Mouse (Mus musculus) neutrophil, adult 5-6 weeks (primary cell): Measurements from ENCODE around the gene Arhgap1. TPM values are rescaled to one million over a fixed set of nuclear protein-coding genes. Genes with fewer than 3 reads are reported as not detected.
"Not testable (repeated sequence)": the region's sequence is repeated elsewhere in the genome, so short reads cannot be mapped to it uniquely, and the experiment has no call there.

Experiments
- ATAC-seq: fragments of 151-379, 151-347 bp; 2 replicates; pipeline ENCODE4 v1.8.0; 2017; ENCODE audit warnings: mild to moderate bottlenecking, moderate TSS enrichment; ENCODE audit not compliant: insufficient number of reproducible peaks, poor library complexity, low FRiP score, severe bottlenecking; ENCODE audit errors: extremely low read depth
- total RNA-seq: library from RNA; stranded (forward); fragments of 200-1000 nt; gene quantifications from 2 replicates; pipeline ENCODE4 v1.2.3, GENCODE M21; 2017

Arhgap1 gene
- total RNA-seq, result 75.8 and 91.2 TPM in 2 replicates

DNA sequence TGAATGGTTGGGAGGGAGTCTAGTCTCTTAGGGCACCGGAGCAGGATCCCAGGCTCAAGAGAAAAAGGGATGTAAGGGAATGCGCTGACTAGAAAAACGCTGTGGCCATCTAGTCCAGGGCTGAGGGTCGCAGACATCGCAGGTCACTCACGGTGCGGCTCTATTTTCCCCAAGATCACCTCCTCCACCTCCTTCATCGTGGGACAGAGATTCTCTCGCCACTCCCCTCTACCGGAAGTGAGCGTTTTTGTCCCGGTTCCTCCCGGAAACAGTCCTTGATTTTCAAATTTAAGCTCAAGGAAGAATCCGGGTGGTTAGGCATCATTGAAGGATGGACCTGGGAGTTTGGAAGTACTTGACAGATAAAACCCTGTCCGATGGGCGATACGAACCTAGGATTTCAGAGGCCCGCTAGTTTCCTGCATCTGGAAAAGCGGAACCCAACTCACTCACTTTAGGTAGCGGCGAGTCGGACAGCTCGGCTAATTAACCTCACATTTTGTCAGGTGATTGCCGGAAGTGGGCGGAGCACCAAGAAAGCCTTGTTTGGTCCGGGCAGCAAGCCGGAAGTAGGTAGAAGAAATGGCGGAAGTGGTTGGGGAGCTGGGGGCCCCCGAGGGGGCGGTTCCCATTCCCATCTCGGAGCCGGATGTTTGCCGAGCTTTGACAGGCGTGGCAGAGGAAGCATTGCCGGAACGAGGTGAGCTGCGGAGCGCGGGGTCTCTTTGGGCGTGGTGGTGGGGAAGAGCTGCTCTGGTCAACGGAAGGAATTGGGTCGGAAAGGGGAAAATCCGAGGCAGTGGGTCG lies at the start of gene Arhgap1, which contains the start of gene Zfp408:
Gene Arhgap1 (plus strand): TSS at position 308 of the 807 bp plus-strand sequence.
Gene Zfp408 (minus strand): TSS at position 239 of the 807 bp plus-strand sequence.
- ATAC-seq, result peak; percentile 91

DNA sequence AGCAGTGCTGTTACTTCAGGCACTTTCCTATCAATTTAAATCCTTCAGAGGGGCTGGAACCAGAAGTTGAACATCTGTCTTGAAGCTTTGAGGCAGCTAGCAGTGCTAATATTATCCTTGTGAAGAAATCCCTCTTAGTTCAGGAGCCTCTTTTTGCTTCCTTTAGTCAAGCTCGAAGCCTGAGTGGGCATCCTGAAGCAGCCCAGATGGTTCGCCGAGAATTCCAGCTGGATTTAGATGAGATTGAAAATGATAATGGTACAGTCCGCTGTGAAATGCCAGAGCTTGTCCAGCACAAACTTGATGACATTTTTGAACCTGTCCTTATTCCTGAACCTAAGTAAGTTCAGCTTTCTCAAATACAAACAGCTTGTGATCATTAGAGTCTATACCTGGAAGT lies 49.2 kb upstream of the Arhgap1 start:
- ATAC-seq, result no peak

DNA sequence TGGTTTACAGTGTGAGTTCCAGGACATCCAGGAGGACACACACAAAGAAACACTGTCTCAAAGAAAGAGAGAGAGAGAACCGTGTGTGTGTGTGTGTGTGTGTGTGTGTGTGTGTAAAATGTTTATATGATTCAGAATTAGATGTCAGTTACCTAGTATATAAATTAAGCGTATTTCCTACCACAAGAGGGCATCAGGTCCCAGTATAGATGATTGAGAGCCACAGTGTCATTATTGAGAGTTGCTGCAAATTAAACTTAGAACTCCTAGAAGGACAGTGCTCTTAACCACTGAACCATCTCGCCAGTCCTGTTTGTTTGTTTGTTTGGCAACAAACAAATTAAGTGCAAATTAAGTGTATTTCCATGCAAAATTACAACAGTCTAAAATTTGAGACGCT lies 47.3 kb upstream of the Arhgap1 start:
- ATAC-seq, result no peak

DNA sequence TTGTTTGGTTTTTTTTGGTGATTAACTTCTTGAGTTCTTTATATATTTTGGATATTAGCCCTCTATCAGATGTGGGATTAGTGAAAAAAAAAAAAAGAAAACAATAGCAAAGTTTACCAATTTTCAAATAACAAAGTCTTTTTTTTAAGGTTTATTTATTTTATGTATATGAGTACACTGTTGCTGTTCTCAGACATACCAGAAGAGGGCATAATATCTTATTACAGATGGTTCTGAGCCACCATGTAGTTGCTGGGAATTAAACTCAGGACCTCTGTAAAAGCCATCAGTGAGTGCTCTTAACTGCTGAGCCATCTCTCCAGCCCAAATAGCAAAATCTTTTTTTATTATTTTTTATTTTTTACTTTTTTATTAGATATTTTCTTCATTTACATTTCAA lies 40.3 kb upstream of the Arhgap1 start:
- ATAC-seq, result not testable (repeated sequence)

DNA sequence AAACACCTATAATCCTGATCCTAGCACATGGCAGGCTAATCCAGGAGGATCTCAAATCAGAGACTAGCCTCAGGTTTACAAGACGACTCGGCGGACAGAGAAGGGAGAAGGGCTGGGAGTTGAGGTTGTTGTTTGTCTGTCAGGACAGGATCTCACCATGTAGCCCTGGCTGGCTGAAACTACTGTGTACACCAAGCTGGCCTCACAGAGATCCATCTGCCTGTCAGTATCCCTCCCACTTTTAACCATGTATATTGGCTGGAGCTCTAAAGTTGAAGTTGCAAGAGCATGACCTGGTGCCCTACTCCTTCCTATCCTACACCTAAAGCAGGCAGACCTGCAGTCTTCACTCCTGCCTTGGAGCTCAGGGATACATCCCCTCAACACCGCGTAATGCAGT lies 27.3 kb upstream of the Arhgap1 start:
- ATAC-seq, result no peak

DNA sequence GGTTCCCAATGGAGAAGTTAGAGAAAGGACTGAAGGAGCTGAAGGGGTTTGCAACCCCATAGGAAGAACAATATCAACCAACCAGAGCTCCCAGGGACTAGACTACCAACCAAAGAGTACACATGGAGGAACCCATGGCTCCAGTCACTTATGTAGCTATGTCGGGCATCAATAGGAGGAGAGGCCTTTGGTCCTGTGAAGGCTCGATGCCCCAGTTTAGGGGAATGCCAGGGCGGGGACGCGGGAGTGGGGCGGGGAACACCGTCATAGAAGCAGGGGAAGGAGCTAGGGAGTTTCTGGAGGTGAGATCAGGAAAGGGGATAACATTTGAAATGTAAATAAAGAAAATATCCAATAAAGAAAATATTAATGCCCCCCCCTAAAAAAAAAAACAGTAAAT lies 26.3 kb upstream of the Arhgap1 start:
- not testable (repeated sequence) for ATAC-seq

DNA sequence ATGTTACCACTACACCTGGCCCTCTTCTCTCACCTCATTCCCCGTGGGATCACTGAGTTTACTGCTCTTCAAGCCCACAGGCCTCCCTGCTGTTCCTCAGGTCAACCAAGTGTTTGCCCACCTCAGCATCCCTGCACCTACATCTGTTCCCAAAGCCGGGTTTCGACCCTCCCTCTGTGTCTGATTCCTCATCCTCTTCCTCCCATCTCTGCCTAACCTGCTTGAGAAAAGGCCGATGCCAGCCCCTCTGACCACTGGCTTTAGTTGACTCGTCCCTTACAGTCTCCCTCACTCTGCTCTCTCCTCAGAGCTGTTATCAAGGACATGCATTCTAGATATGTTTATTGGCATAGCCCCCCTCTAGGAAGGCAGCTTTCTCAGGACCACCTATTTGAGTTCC lies 22.2 kb upstream of the Arhgap1 start:
- no peak for ATAC-seq

DNA sequence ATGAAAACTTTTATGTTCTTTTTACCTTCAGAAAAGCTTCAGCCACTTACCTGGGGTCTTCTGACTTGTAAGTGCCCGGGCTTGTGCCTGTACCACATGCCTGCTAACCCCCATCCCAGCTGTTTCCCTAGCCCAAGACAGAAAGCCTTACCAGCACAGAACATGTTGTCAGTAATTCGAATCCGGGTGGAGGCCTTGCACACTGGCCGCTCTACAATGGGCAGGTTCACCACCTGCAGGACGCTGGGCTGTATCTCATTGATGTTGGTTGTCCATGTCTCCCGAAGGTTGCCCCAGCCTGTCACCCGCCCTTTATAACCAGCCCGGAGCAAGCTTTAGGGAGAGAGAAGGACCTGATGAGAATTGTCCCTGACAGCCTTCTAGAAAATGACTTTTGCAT lies 21.5 kb upstream of the Arhgap1 start:
- ATAC-seq, result no peak

DNA sequence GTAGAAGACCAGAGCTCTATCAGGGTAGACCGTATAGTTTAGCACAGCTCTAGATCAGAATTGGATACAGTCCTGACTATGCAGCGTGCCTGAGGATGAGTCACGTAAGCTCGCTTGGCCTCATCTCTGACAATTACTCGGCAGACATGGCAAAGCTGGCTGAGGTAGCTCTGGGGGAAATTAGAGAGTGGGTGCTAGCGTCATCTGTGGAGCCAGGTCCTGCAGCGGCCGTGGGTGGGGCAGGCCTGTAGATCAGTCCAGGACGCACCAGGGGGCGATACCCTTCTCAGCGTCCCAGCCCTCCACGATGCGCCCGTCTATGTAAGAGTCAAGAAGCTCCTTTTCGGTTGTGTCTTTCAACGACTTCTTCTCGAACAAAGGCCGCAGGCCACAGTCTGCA lies 20.0 kb upstream of the Arhgap1 start:
- no peak for ATAC-seq

DNA sequence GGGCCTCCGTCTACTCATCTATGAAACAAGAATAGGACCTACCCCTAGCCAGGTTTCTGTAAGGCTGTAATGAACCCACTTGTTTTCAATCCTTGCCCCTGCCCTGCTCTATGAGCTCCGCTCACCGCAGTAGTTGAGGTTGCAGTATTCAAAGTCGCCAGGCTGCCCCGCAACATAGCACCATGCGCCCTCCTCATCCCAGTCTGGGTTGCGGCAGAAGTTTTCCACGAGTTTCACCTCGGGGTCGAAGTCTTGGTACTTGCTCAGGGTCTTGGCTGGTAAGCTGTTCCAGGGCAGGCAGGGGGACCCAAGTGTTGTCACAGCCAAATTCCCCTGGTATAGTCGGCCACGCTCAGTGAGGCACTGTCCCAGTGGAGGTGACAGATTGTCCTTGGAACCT lies 19.3 kb upstream of the Arhgap1 start:
- ATAC-seq, result no peak

DNA sequence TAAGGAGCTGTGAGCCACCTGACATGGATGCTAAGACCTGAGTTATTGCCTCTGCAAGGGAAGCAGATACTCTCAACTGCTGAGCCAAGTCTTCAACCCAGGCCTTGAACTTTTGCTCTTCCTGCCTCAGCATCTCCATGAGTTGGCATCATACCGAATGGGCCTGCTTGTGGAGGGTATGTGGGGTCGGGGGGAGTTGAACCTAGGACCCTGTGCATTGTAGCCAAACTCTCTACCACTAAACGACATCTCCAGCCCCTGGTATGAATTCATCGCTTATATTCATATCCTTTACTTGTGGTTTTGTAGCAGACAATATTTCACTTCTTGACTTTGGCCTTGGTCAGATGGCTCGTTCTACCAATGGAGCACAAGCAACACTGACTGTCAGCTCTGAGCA lies 17.8 kb upstream of the Arhgap1 start:
- ATAC-seq, result no peak

DNA sequence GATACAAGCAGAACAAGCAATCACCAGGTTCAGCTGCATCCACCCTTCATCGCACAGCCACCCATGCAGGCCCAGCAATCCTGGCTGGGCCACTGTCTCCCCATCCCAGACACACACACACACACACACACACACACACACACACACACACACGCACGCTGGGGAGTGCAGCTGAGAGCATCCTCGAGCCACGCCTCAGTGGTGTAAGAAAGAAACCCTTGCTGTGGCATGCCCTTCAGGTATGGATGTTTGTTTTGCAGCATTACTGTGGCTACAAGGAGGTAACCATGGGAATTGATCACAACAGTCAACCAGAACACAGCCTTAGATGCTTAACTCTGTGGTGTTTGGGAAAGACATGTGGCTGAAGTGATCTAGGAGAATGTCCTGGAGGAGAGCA lies 17.3 kb upstream of the Arhgap1 start:
- no peak for ATAC-seq

DNA sequence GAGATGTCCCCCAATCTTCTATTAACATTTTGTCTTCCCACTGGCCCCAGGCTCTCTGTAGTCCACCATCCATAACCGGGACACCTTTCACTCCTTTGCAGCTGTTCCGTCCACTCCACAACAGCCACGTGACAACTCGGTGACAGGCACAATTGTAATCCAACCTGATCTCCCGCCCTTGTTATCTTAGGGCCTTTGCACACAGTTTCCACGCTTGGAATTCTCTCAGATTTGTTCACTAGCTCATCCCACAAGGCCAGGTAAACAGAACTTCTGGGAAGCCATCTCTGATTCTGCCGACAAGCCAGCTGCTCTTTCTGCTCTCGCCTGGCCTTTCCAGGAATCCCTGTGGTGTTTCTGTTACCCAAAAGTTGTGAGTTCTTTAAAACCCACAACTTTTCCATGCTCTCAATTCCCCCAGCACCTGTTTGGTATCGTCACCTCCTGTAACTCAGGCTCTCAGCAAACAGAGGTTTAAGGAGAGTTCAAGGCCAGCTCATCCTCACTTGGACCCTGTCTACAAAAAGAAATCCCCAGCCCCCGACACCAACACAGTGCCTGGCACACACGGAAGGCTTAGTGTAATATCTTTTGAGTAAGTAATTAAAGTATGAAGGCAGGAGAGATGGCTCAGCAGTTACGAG lies 16.2 kb upstream of the Arhgap1 start:
- no peak for ATAC-seq

DNA sequence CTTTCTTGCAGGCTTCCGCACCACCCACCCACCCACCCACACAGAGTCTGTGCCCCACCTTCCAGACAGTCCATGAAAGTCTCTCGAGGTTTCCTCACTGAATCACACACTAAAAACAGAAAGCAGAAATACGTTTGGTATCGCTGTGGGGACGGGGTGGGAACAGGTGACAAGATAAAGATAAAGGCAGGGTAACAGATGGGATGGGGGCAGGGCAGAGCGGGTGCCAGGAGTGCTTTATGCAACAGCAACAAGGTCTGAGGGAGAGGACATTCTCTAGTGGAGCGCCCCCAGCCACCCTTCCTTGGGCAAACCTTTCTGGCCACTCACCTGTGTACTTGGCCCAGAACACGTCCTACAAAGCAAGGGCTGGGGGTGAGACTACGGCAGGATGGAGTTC lies 14.8 kb upstream of the Arhgap1 start:
- no peak for ATAC-seq

DNA sequence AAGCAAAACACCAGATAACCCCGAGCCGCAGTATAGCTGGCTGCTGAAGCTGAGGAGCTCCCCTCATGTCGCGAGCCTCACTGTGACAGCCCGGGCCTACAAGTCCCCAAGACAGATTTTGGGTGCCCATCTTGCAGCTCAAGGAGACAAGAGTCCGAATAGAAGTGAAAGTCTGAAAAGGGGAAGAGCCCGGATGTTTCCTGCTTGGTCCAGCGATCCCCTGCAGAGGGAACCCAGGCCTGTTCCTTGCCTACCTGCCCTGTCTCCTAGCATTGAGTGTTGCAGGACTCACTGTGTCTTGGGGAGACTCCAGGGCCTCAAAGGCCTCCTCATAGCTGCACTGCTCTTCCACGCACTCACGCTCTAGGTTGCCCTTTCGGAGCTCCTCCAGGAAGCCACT lies 14.2 kb upstream of the Arhgap1 start:
- ATAC-seq, result no peak

DNA sequence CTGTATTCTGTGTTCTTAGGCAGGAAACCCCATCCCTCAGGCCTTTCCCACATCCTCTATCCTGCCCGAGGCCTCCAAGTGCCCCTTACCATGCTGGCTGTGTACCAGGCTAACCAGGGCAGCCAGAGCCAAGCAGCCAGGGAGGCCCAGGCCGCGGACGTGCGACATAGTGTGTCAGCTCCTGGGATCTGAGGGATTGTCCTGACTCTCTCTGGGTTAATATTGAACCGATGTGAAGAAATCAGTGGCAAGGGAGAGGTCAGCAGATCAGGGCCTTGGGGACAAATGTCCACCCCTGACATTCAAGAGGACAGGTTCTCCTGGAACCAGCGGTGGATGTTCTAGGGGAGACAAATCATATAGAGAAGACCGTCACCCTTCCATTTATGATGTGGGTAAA lies 13.4 kb upstream of the Arhgap1 start, which contains the start of gene F2:
Gene F2 (minus strand): TSS at position 186 of the 400 bp plus-strand sequence.
- no peak for ATAC-seq

DNA sequence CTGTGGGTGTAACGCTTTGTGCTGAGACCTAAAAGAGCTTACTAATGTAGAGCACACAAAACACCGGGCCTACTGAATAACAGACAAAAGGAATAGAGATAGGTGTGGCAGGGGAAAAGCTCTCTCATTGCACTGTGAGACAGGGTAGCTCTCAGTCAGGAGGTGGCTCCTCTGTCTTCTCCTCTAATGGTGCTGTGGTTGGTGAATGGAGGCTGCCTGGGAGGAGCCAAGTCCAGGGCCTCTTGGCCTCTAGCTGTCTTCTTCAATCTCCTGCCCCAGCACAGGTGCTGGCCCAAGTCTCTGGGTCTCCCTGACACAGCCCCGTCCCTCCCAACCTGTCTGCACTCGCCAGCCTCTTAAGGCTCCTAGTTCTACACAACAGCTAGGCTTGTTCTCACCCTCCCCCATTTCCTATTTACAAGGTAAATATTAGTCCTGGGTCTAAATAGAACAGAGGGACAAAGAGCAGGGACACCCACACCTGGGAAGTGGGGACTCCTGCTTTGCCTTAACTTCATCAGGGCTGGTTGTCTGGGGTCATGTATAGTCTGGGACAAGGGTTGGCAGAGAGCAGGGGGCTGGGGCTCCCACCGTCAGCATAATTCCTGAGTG lies 12.8 kb upstream of the Arhgap1 start:
- ATAC-seq, result no peak

DNA sequence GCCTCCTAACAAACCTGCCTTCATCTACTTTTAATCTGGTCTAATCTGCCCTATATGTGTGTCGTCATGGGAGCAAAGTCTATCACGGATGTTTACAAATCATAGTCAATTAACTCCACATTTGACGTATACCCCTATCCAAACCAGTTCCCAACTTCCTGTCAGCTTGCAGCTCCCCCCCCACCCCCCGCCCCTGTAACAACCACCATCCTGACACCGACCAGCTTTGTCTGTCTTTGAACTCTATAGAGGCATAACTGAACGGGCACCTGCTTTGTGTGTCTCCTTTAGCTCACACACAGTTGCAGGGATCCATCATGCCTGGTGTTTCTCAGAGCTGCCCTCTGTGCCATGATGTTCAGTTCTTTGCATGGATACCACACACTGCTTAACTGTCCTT lies 10.7 kb upstream of the Arhgap1 start:
- ATAC-seq, result no peak

DNA sequence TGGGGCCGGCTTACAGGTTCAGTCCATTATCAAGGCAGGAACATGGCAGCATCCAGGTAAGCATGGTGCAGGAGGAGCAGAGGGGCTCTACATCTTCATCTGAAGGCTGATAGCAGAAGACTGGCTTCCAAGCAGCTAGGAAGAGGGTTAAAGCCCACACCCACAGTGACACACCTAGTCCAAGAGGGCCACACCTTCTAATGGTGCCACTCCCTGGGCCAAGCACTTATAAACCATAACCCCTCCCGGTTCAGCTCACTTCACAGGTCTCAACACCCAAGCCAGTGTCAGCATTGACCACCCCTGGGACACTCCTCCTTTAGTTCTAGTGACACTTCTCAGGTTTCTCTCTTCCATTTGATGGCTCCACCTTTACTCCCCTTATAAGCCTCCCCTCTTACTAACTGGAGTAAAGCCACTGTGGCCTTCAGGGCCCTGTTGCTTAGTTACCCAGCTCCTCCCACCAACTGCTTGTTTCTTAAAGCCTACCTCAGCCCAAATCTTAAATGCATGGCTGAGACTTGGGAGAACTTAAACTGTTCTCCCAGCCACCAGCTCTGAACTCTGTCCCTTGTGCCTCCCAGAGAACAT lies 6.7 kb upstream of the Arhgap1 start:
- ATAC-seq, result no peak

DNA sequence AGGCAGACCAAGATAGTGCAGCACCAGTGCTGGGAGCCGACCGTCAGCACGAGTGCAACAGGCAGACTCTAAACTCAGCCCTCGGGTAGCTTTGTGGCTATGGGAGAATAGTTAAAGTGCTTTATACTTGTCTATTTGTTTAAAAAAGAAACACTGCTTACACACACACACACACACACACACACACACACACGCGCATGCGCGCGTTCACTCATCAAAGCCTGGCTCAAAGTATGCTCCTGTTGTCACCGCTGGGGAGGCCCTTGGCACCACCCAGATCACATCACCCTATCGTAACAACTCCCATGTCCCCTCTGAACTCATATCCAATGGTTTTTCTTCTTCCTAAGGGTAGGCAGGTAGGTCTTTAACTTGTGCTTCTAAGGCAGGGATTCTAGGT lies 5.6 kb upstream of the Arhgap1 start:
- no peak for ATAC-seq
